Mouse (Mus musculus): Measurements from ENCODE around the gene Zfp512b.
A peak's percentile ranks its signal among the peaks of the same experiment; 100 is the strongest.

DNA sequence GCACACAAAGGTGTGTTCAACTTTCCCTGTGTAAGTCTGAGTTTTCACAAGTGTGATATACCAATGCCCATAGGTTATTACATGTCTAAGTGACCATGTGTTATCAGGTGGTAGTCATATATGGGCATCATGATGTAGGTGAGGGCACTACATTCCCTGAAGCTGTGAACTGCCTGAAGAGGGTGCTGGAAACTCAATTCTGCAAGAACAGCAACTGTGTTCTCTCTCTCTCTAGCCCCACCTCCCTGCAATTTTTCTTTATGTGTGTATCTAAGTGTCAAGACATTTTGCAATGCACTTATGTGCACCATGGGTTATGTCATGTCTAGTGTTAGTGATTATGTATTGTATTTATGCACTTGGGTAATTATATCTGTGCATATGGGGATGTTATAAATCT, 1.3 kb upstream of the Zfp512b start:
- TF ChIP-seq EP300 (IDR thresholded peaks at IDR 0.05; ENCODE audit: low read depth) (no peak), CTCF (IDR thresholded peaks at IDR 0.05; ENCODE audit: low read depth) (0 out of 2 replicates have a peak, but pooled peaks have one; percentile 18)

Measured in liver, postnatal 0 days (tissue).